In the genomic region with DNA sequence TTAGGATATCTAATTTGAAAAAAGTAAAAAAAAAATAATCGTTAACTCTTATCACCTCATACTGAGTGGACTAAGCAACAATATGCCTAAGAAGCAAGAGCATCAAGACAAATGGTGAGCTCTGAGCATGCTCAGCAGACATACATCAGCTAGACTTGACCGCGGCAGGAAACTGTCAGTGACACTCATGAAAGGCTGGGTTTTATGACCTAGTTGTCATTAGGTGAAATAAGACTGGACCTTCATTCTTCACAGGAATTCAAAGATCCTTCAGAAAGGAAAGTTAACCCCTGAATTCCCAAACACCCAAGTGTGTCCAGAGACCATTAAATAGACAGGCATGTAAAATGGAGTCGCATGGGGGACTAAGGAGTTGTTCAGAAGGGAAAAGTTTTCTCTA, we compare ENCODE assay signal across 24 mouse cellular contexts.
DNase-seq lines count a peak whose midpoint lies in the region; ATAC-seq lines count a peak whose summit lies in the region.
"Had no signal": no experiment of that assay in that cellular context is flagged by ENCODE, and none has a peak within 500 bp of the region (broad histone marks: within the 10 kb centered on the region; RNA-seq: fewer than 3 reads in every experiment).

No protein-coding gene starts in this region.

- H3K4me3 ChIP-seq in kidney, embryonic 14.5 days (ENCODE audit: low read length) = no peak overlapping the region
- no peak overlapping the region for H3K4me3 ChIP-seq in limb, embryonic 10.5 days
- no peak overlapping the region for H3K4me3 ChIP-seq in forebrain, embryonic 15.5 days
- H3K4me3 ChIP-seq: forebrain, embryonic 10.5 days; heart, embryonic 13.5 days; hindbrain, embryonic 12.5 days; hindbrain, embryonic 15.5 days; intestine, embryonic 15.5 days had no signal

- no peak overlapping the region for H3K9ac ChIP-seq in kidney, embryonic 14.5 days (ENCODE audit: low read depth, low read length)
- H3K9ac ChIP-seq in forebrain, embryonic 15.5 days (replicated peaks) = no peak overlapping the region
- H3K9ac ChIP-seq: heart, embryonic 13.5 days; hindbrain, embryonic 12.5 days; hindbrain, embryonic 15.5 days; intestine, embryonic 15.5 days had no signal

- no peaks in the 10 kb centered on the region for H3K27me3 ChIP-seq in kidney, embryonic 14.5 days (ENCODE audit: control insufficient read depth, insufficient read depth, low read length)
- H3K27me3 ChIP-seq in limb, embryonic 10.5 days (ENCODE audit: low read depth, poor library complexity, severe bottlenecking) = no peaks in the 10 kb centered on the region
- no peaks in the 10 kb centered on the region for H3K27me3 ChIP-seq in forebrain, embryonic 15.5 days
- H3K27me3 ChIP-seq: heart, embryonic 13.5 days; hindbrain, embryonic 12.5 days; hindbrain, embryonic 15.5 days; intestine, embryonic 15.5 days had no signal

- 0 out of 2 replicates have a peak, but pooled peaks have one; percentile 35 for ATAC-seq in kidney, embryonic 14.5 days (ENCODE audit: low FRiP score, low TSS enrichment)
- ATAC-seq in forebrain, embryonic 15.5 days (replicated peaks) = no peak
- ATAC-seq: CD4-positive, CD25-positive, alpha-beta regulatory T cell, adult 4 months; forebrain, embryonic 14.5 days; intestine, embryonic 15.5 days had no signal

- H3K4me2 ChIP-seq in kidney, embryonic 14.5 days (replicated peaks; ENCODE audit: low read depth, low read length) = no peak overlapping the region
- H3K4me2 ChIP-seq in forebrain, embryonic 15.5 days (replicated peaks) = no peak overlapping the region
- H3K4me2 ChIP-seq: heart, embryonic 13.5 days; hindbrain, embryonic 12.5 days; hindbrain, embryonic 15.5 days; intestine, embryonic 15.5 days had no signal

- H3K36me3 ChIP-seq in kidney, embryonic 14.5 days (ENCODE audit: control insufficient read depth, insufficient read depth, low read length) = no peaks in the 10 kb centered on the region
- no peaks in the 10 kb centered on the region for H3K36me3 ChIP-seq in limb, embryonic 10.5 days
- H3K36me3 ChIP-seq in forebrain, embryonic 15.5 days = no peaks in the 10 kb centered on the region
- H3K36me3 ChIP-seq: forebrain, embryonic 10.5 days; heart, embryonic 13.5 days; hindbrain, embryonic 12.5 days; hindbrain, embryonic 15.5 days; intestine, embryonic 15.5 days had no signal

- no peak overlapping the region for H3K27ac ChIP-seq in kidney, embryonic 14.5 days (ENCODE audit: low read depth, low read length)
- peak overlapping the region; percentile 77 for H3K27ac ChIP-seq in limb, embryonic 10.5 days
- H3K27ac ChIP-seq in forebrain, embryonic 15.5 days (replicated peaks) = no peak overlapping the region
- H3K27ac ChIP-seq: forebrain, embryonic 10.5 days; hindbrain, embryonic 12.5 days; hindbrain, embryonic 15.5 days; intestine, embryonic 15.5 days had no signal

- DNase-seq in kidney, postnatal 36 days = no peak
- DNase-seq in embryo, embryonic 10.5 days (ENCODE audit: low spot score) = peak; percentile 71
- DNase-seq in embryo, embryonic 11 days = peak; percentile 62
- peak; percentile 64 for DNase-seq in limb, embryonic 10.5 days (ENCODE audit: low spot score)
- no peak for DNase-seq in adrenal gland, postnatal 36 days
- DNase-seq in frontal cortex, postnatal 25 days (ENCODE audit: low spot score in 2 of 2) = no peak
- DNase-seq: adrenal gland, adult 2 months; adrenal gland, postnatal 14 days; cerebellum, adult 11-12 months; cerebellum, adult 8-10 months; cerebellum, postnatal 10 days; cerebellum, postnatal 36 days; gastrocnemius, postnatal 25 days; heart, adult 18-20 months; heart, postnatal 14 days had no signal

- H3K9me3 ChIP-seq in kidney, embryonic 14.5 days (ENCODE audit: control insufficient read depth, low read length) = no peaks in the 10 kb centered on the region
- no peaks in the 10 kb centered on the region for H3K9me3 ChIP-seq in limb, embryonic 10.5 days (replicated peaks)
- no peaks in the 10 kb centered on the region for H3K9me3 ChIP-seq in forebrain, embryonic 15.5 days
- H3K9me3 ChIP-seq: forebrain, embryonic 10.5 days; heart, embryonic 13.5 days; hindbrain, embryonic 12.5 days; hindbrain, embryonic 15.5 days; intestine, embryonic 15.5 days had no signal

- H3K4me1 ChIP-seq in kidney, embryonic 14.5 days (ENCODE audit: control insufficient read depth, insufficient read depth, low read length) = peaks cover 3% of the 10 kb centered on the region; the same call in 1 of the 2 replicates
- H3K4me1 ChIP-seq in limb, embryonic 10.5 days = peaks cover 64% of the 10 kb centered on the region
- peaks cover 27% of the 10 kb centered on the region for H3K4me1 ChIP-seq in forebrain, embryonic 15.5 days
- H3K4me1 ChIP-seq: intestine, embryonic 15.5 days had no signal

- WGBS in kidney, embryonic 14.5 days = 24% methylated on average over 4 of the region's 4 CpGs
- 17% methylated on average over 4 of the region's 4 CpGs for WGBS in limb, embryonic 10.5 days
- WGBS in forebrain, embryonic 15.5 days = 82% methylated on average over 4 of the region's 4 CpGs

Comparison
In these comparisons a context has a peak if more than half of its experiments do, and no peak if none do; other contexts are left out.
1. DNase-seq: peak in embryo, embryonic 10.5 days (single experiment), embryo, embryonic 11 days (single experiment) and limb, embryonic 10.5 days (single experiment); none in kidney, postnatal 36 days (0 of 2), adrenal gland, postnatal 36 days (0 of 2) and frontal cortex, postnatal 25 days (0 of 2).